Mouse (Mus musculus): ENCODE results near the gene Aldh9a1. TPM values are rescaled to one million over a fixed set of nuclear protein-coding genes. Genes with fewer than 3 reads are reported as not detected.

The Aldh9a1 gene
- polyA plus RNA-seq, 1 experiment from 2014 or later, result 35.7 TPM

DNA sequence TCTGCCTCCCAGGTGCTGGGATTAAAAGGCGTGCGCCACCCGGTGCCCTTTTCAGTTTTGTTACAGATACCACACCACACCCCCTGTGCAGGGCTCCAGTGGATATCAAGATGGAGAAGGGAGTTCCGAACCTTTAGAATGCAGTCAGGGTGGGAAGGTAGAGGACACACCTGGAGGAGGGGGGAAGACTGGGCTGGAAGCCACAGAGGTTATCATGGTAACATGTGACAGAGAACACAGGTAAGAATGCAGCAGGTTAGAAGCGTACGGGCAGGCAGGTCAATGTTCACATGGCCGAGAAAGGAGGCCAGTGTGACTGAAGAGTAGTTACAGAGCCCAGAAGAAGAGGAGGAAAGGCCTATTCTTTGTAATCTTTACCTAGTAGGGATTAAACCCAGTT, 39.8 kb downstream of the Aldh9a1 start:
- WGBS, result 91% methylated on average over 7 of the region's 7 CpGs
- Histone ChIP-seq H3K27ac (no peak overlapping the region), H3K4me2 (no peak overlapping the region), H3K27me3 (peaks cover 15% of the 10 kb centered on the region), H3K9ac (no peak overlapping the region), H3K4me3 (replicated peaks) (no peak overlapping the region), H3K9me3 (no peaks in the 10 kb centered on the region), H3K36me3 (replicated peaks) (no peaks in the 10 kb centered on the region), H3K4me1 (peaks cover 12% of the 10 kb centered on the region)
- ATAC-seq (ENCODE audit: low FRiP score), result no peak

DNA sequence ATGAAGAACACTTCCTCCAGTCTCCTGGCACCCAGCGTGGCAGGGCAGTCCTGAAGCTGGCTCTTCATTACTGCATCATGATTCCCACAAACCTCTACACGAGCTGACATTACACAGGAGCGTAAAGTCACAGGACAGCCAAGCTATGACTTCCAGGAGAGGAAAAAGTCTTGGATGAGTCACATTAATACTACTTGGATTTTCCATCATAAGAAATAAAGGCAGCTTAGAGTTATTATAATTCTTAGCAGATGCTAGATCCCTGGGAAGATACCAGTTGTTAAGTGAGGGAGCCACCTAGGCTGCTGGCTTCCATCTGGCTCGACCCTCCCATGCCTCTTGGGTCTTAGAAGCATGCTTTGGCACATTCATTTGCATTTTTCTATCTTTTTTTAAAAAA, 40.6 kb downstream of the Aldh9a1 start:
- no peak overlapping the region for H3K9ac ChIP-seq
- H3K36me3 ChIP-seq (replicated peaks), result no peaks in the 10 kb centered on the region
- no peak overlapping the region for H3K4me2 ChIP-seq
- WGBS, result 84% methylated on average over 4 of the region's 4 CpGs
- no peak overlapping the region for H3K4me3 ChIP-seq (replicated peaks)
- no peaks in the 10 kb centered on the region for H3K9me3 ChIP-seq
- no peak for ATAC-seq (ENCODE audit: low FRiP score)
- H3K4me1 ChIP-seq, result peaks cover 14% of the 10 kb centered on the region
- peaks cover 19% of the 10 kb centered on the region for H3K27me3 ChIP-seq
- H3K27ac ChIP-seq, result no peak overlapping the region

DNA sequence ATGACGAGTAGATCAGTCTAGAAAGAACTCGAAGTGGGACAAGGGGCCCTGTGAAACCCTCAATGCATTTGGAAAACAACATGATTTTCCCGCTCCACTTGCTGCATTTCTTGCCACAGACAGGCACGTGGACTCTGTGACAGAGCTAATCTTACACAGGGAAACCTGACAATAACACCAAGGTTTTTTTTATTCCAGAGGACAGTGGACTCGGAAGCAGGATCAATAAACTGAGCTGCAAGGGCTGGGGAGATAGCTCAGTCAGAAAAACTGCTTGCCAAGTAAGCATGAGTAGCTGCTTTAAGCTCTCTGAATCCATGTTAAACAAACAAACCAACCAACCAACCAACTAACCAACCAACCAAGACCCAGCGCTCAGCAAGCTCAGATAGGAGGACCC, 41.5 kb downstream of the Aldh9a1 start:
- H3K36me3 ChIP-seq (replicated peaks), result no peaks in the 10 kb centered on the region
- ATAC-seq (ENCODE audit: low FRiP score), result no peak
- peaks cover 25% of the 10 kb centered on the region for H3K27me3 ChIP-seq
- peaks cover 14% of the 10 kb centered on the region for H3K4me1 ChIP-seq
- no peak overlapping the region for H3K4me3 ChIP-seq (replicated peaks)
- H3K9ac ChIP-seq, result no peak overlapping the region
- WGBS, result 80% methylated on average over 6 of the region's 6 CpGs
- H3K4me2 ChIP-seq, result no peak overlapping the region
- no peak overlapping the region for H3K27ac ChIP-seq
- H3K9me3 ChIP-seq, result no peaks in the 10 kb centered on the region

DNA sequence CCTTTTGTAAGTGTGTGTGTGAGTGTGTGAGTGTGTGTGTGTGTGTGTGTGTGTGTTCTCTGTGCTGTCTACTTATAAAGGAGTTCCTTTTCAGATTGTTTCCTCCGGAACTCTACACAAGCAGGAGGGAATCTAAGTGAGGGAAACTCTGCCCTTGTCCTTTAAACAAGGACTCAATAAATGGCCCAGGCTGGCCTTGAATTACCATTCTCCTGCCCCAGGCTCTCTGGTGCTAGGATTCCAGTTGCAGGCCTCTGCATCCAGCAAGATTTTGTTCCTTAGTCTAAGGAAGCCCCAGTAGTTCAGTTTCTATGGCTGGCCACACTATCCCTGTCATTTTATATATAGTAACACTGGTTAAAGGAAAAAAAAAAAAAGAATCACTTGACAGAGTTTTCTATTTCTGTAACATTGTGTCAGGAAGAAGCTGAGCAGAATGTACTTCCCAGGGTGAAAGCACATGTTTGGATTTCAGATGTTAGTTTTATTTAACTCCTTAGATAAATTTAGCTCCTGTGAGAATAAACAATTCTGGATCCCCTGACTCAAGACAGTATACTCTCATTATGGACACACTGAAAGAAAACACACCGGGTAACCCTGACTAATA, 42.3 kb downstream of the Aldh9a1 start:
- Histone ChIP-seq H3K27me3 (peaks cover 25% of the 10 kb centered on the region), H3K9ac (no peak overlapping the region), H3K4me1 (peaks cover 14% of the 10 kb centered on the region), H3K4me2 (peak overlapping the region; percentile 90), H3K27ac (no peak overlapping the region), H3K4me3 (replicated peaks) (no peak overlapping the region; the same call in 1 of the 2 replicates), H3K36me3 (replicated peaks) (no peaks in the 10 kb centered on the region), H3K9me3 (no peaks in the 10 kb centered on the region)
- WGBS, result 62% methylated on average over 2 of the region's 2 CpGs
- ATAC-seq (ENCODE audit: low FRiP score), result no peak

GRCm38 (mm10) chr1:167392687-167393086, 42.9 kb downstream of the Aldh9a1 start:
- no peaks in the 10 kb centered on the region for H3K9me3 ChIP-seq
- H3K4me1 ChIP-seq, result peaks cover 14% of the 10 kb centered on the region
- H3K4me3 ChIP-seq (replicated peaks), result peak overlapping the region; percentile 64
- H3K9ac ChIP-seq, result no peak overlapping the region
- H3K27me3 ChIP-seq, result peaks cover 25% of the 10 kb centered on the region
- peak overlapping the region; percentile 90 for H3K4me2 ChIP-seq
- no peak for ATAC-seq (ENCODE audit: low FRiP score)
- no peak overlapping the region for H3K27ac ChIP-seq
- WGBS, result 14% methylated on average over 8 of the region's 8 CpGs
- H3K36me3 ChIP-seq (replicated peaks), result no peaks in the 10 kb centered on the region

GRCm38 (mm10) chr1:167393281-167393680, 43.5 kb downstream of the Aldh9a1 start:
- Histone ChIP-seq H3K27ac (no peak overlapping the region), H3K4me3 (replicated peaks) (peak overlapping the region; percentile 64), H3K9ac (peak overlapping the region; percentile 70; the same call in 1 of the 2 replicates), H3K4me1 (peaks cover 14% of the 10 kb centered on the region), H3K9me3 (no peaks in the 10 kb centered on the region), H3K36me3 (replicated peaks) (no peaks in the 10 kb centered on the region), H3K4me2 (peak overlapping the region; percentile 90), H3K27me3 (peaks cover 25% of the 10 kb centered on the region)
- ATAC-seq (ENCODE audit: low FRiP score), result peak; percentile 13
- 1% methylated on average over 15 of the region's 15 CpGs for WGBS

DNA sequence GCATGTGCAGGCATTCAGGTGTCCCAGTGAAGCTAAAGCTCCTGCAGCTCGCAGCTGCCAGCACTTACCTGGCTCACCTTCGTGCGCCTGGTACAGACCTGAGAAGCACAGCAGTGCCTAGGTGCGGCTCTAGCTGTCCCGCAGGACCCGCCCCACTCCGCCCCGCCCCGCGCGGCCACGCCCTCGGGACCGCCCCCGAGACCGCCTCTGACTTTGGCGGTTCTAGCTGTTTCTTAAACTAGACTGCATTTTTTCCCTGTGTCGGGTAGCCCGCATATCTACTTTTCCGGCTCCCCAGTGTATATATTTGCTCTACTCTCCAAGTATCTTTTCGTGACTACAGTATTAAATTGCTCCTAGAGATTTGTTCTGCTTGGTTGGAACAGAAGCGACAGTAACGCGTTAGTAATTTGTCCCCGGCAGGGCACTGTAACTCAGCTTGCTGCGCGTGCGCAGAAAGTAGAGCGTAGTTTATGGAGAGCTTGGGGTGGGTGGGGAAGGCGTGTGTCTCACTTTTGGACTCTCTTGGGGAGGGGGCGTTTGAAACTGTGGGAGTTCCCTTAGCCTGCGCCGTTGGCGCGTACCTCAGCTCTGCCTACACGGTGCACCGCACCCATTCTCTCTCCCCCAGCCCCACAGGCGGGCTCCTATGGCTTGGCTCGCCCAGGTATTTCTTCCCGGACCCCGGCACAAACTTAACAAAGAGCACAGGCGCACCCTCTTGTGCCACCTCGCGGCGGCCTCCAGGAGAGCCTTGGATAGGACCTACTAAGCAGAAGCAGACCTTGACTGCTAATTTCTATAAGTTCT, 44.1 kb downstream of the Aldh9a1 start, which contains the start of gene Mgst3:
Mgst3 (minus strand) TSS at position 159 of the 810 bp plus-strand sequence.
- peaks cover 25% of the 10 kb centered on the region for H3K27me3 ChIP-seq
- H3K4me1 ChIP-seq, result peaks cover 14% of the 10 kb centered on the region
- H3K9me3 ChIP-seq, result no peaks in the 10 kb centered on the region
- peak within 1 kb of the TSS; percentile 79 for H3K27ac ChIP-seq
- H3K9ac ChIP-seq, result peak within 1 kb of the TSS; percentile 70
- peak within 1 kb of the TSS; percentile 90 for H3K4me2 ChIP-seq
- no peaks in the 10 kb centered on the region for H3K36me3 ChIP-seq (replicated peaks)
- WGBS, result under 1% methylated on average over 45 of the region's 45 CpGs
- H3K4me3 ChIP-seq (replicated peaks), result peak within 1 kb of the TSS; percentile 64
- ATAC-seq (ENCODE audit: low FRiP score), result peak; percentile 95

GRCm38 (mm10) chr1:167405237-167405636, 55.4 kb downstream of the Aldh9a1 start:
- ATAC-seq (ENCODE audit: low FRiP score), result no peak
- H3K4me3 ChIP-seq (replicated peaks), result no peak overlapping the region
- peaks cover 10% of the 10 kb centered on the region for H3K27me3 ChIP-seq
- H3K9ac ChIP-seq, result no peak overlapping the region
- H3K27ac ChIP-seq, result no peak overlapping the region
- no peaks in the 10 kb centered on the region for H3K36me3 ChIP-seq (replicated peaks)
- H3K4me1 ChIP-seq, result no peaks in the 10 kb centered on the region
- H3K9me3 ChIP-seq, result no peaks in the 10 kb centered on the region
- WGBS, result 91% methylated on average over 4 of the region's 4 CpGs
- no peak overlapping the region for H3K4me2 ChIP-seq

DNA sequence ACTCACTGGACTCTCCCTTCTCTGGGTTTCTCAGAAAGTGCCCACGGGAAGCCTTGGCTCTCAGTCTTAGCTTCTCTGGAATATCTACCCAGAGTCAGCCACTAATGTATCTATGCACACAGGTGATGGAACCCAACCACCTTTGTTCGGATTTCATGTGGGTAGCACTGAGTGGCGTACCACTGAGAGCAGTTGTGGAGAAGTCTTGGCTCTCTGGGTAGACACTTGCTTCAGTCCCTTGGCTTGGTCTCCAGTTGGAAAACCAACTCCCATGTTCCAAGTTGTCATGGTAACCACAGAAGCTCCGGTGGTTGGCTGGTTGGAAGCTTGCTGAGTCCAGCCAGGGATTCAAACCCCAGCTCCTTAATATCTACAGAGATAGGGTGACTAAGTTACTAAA, 59.8 kb downstream of the Aldh9a1 start:
- Histone ChIP-seq H3K36me3 (replicated peaks) (no peaks in the 10 kb centered on the region), H3K27me3 (peaks cover 14% of the 10 kb centered on the region), H3K9ac (no peak overlapping the region), H3K4me1 (no peaks in the 10 kb centered on the region), H3K9me3 (no peaks in the 10 kb centered on the region), H3K27ac (no peak overlapping the region), H3K4me3 (replicated peaks) (no peak overlapping the region), H3K4me2 (no peak overlapping the region)
- no peak for ATAC-seq (ENCODE audit: low FRiP score)
- 77% methylated on average over 4 of the region's 4 CpGs for WGBS

DNA sequence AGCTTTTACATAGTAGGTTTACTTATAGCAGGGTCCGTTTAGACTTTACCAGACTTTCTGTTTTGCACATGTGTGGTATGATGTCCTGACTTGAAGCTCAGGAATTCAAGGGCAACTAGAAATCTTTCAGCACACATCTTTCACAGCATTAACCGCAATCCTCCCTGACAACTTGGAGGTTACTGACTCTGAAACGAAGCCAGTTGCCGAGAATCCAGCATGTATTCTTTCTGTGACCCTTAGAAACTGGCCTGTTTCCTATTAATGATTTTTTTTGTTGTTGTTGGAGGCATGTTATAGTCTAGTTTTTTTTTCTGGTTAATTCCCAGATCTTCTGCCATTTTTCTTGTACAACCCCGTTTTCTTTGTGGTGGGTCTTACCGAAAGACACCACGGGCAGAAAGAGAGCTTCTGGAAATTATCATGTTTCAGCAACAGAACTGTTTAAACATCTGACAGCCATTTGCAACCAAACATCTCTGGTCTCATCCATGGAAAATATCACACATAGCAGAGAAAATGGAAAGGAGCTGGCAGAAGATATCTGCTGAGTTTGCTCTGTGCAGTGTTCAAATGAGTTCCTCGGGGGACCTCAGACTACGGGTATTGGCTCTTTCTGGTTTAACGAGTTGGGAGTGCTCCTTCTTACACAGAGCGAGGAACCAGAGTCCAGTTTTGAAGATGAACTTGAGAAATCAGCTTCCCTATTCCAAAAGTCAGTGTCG, 62.4 kb downstream of the Aldh9a1 start:
- Histone ChIP-seq H3K9ac (no peak overlapping the region), H3K9me3 (no peaks in the 10 kb centered on the region), H3K4me3 (replicated peaks) (no peak overlapping the region), H3K36me3 (replicated peaks) (no peaks in the 10 kb centered on the region), H3K27ac (no peak overlapping the region), H3K27me3 (peaks cover 7% of the 10 kb centered on the region; the same call in 1 of the 2 replicates), H3K4me2 (no peak overlapping the region), H3K4me1 (no peaks in the 10 kb centered on the region)
- 82% methylated on average over 12 of the region's 12 CpGs for WGBS
- ATAC-seq (ENCODE audit: low FRiP score), result no peak

- no peaks in the 10 kb centered on the region for H3K36me3 ChIP-seq (replicated peaks)
- H3K27me3 ChIP-seq, result peaks cover 5% of the 10 kb centered on the region; the same call in 1 of the 2 replicates
- H3K9ac ChIP-seq, result no peak overlapping the region
- no peaks in the 10 kb centered on the region for H3K4me1 ChIP-seq
- H3K27ac ChIP-seq, result no peak overlapping the region
- 2% methylated on average over 7 of the region's 7 CpGs for WGBS
- H3K4me3 ChIP-seq (replicated peaks), result no peak overlapping the region
- no peaks in the 10 kb centered on the region for H3K9me3 ChIP-seq
- ATAC-seq (ENCODE audit: low FRiP score), result no peak
- no peak overlapping the region for H3K4me2 ChIP-seq
These were observed 65.1 kb downstream of the Aldh9a1 start for GRCm38 (mm10) chr1:167414846-167415245.
